Mouse (Mus musculus) ES-E14 (cell line): ENCODE measurements around the gene Med27. TPM values are rescaled to one million over a fixed set of nuclear protein-coding genes. Genes with fewer than 3 reads are reported as not detected.

Experiments used
- DNase-seq: peaks from one replicate; pipeline ENCODE4 v3.0.0-alpha.2; 2013; ENCODE audit warnings: low read depth, low spot score
- H3K27ac ChIP-seq: 2 replicates; pipeline ENCODE4 v1.5.1; 2012; ENCODE audit warnings: low read depth, mild to moderate bottlenecking, low read length, moderate library complexity, mixed read lengths; ENCODE audit not compliant: poor library complexity, insufficient read depth, severe bottlenecking
- H3K36me3 ChIP-seq: 2 replicates; pipeline ENCODE4 v1.6.1; 2012; ENCODE audit warnings: mild to moderate bottlenecking, low read length, moderate library complexity, mixed read lengths; ENCODE audit not compliant: control insufficient read depth, poor library complexity, insufficient read depth, severe bottlenecking
- H3K4me1 ChIP-seq, 2 experiments: fragments of 150-350 bp in 1 of 2; sonication (generic) in 1 of 2; 2 replicates each; pipeline ENCODE4 v1.6.1; 2012; ENCODE audit warnings: low read length in 2 of 2, mild to moderate bottlenecking in 1 of 2, mixed read lengths in 1 of 2; ENCODE audit not compliant: control insufficient read depth in 2 of 2, insufficient read depth in 2 of 2, poor library complexity in 1 of 2
- H3K4me3 ChIP-seq, 2 experiments: fragments of 150-350 bp in 1 of 2; sonication (generic) in 1 of 2; 2 replicates each; pipeline ENCODE4 v1.5.1; 2012; ENCODE audit warnings: low read length in 2 of 2, low read depth in 1 of 2, mild to moderate bottlenecking in 1 of 2, mixed read lengths in 1 of 2; ENCODE audit not compliant: insufficient read depth in 1 of 2, poor library complexity in 1 of 2, severe bottlenecking in 1 of 2
- H3K9ac ChIP-seq: 2 replicates; pipeline ENCODE4 v1.6.1; 2012; ENCODE audit warnings: low read depth, mild to moderate bottlenecking, low read length, mixed read lengths; ENCODE audit not compliant: poor library complexity, insufficient read depth, severe bottlenecking
- H3K9me3 ChIP-seq: fragments of 150-350 bp; sonication (generic); 2 replicates; pipeline ENCODE4 v1.6.1; 2012; ENCODE audit warnings: low read depth, mild to moderate bottlenecking, low read length; ENCODE audit not compliant: control insufficient read depth, insufficient read depth
- CHD2 ChIP-seq: IDR thresholded peaks from 2 replicates; pipeline ENCODE4 v1.6.1; 2014; ENCODE audit warnings: mild to moderate bottlenecking, low read depth, low read length, inconsistent platforms
- HCFC1 ChIP-seq: IDR thresholded peaks from 2 replicates; pipeline ENCODE4 v1.6.1; 2012; ENCODE audit warnings: low read length, inconsistent platforms, borderline replicate concordance; ENCODE audit not compliant: insufficient read depth
- MAFK ChIP-seq: IDR thresholded peaks from 2 replicates; pipeline ENCODE4 v1.6.1; 2014; ENCODE audit warnings: mild to moderate bottlenecking, low read depth, low read length, inconsistent platforms; ENCODE audit not compliant: insufficient read depth
- ZC3H11A ChIP-seq: IDR thresholded peaks from 2 replicates; pipeline ENCODE4 v1.6.1; 2012; ENCODE audit warnings: low read depth, mild to moderate bottlenecking, inconsistent platforms, low read length, borderline replicate concordance
- ZNF384 ChIP-seq: IDR thresholded peaks from 2 replicates; pipeline ENCODE4 v1.6.1; 2012; ENCODE audit warnings: low read depth, low read length, inconsistent platforms
- in situ Hi-C, 2 experiments: fragments of 600-800 bp; cut with MboI; formaldehyde crosslinking; loops; one replicate each; pipeline ENCODE4 v1.15.1; 2025; ENCODE audit warnings: low sequenced_read_pairs in 2 of 2, inconsistent platforms in 1 of 2; ENCODE audit not compliant: unreplicated experiment in 2 of 2
- total RNA-seq: library from RNA; depleted of rRNA; stranded (reverse); fragments of 300-350 nt; gene quantifications from 2 replicates; pipeline ENCODE4 v1.2.3, GENCODE M21; 2012

Med27 gene
- total RNA-seq, 1 experiment = 25.6 TPM

GRCm38 (mm10) chr2:29456631-29457320, 110.2 kb downstream of the Med27 start:
- in situ Hi-C loops = no loop called here
- no peak overlapping the region for H3K9ac ChIP-seq
- no peaks in the 10 kb centered on the region for H3K9me3 ChIP-seq
- no peak overlapping the region for H3K4me3 ChIP-seq
- peak overlapping the region; percentile 61; the same call in 1 of the 2 replicates for H3K27ac ChIP-seq
- no peak for DNase-seq
- peaks cover 24 to 31% of the 10 kb centered on the region in 2 experiments for H3K4me1 ChIP-seq
- TF ChIP-seq CHD2 (no peak), MAFK (no peak), HCFC1 (no peak), ZNF384 (no peak), ZC3H11A (no peak)
- H3K36me3 ChIP-seq = no peaks in the 10 kb centered on the region

- Histone ChIP-seq H3K4me3 (no peak overlapping the region), H3K36me3 (no peaks in the 10 kb centered on the region), H3K9me3 (no peaks in the 10 kb centered on the region), H3K4me1 (peaks cover 25 to 31% of the 10 kb centered on the region in 2 experiments), H3K9ac (no peak overlapping the region), H3K27ac (peak overlapping the region; percentile 72; the same call in 1 of the 2 replicates)
- TF ChIP-seq MAFK (peak; percentile 77), ZC3H11A (no peak)
- peak; percentile 30 for DNase-seq
- in situ Hi-C loops = no loop called here
Observed at GRCm38 (mm10) chr2:29457677-29458076, 111.1 kb downstream of the Med27 start.

GRCm38 (mm10) chr2:29458346-29458950, 111.8 kb downstream of the Med27 start:
- Histone ChIP-seq H3K4me1 (peaks cover 25 to 31% of the 10 kb centered on the region in 2 experiments), H3K9ac (no peak overlapping the region), H3K36me3 (no peaks in the 10 kb centered on the region), H3K9me3 (no peaks in the 10 kb centered on the region), H3K27ac (peak overlapping the region; percentile 72), H3K4me3 (no peak overlapping the region)
- no peak for DNase-seq
- no peak for TF ChIP-seq ZNF384
- TF ChIP-seq HCFC1 = no peak
- no peak for TF ChIP-seq ZC3H11A
- TF ChIP-seq CHD2 = no peak
- TF ChIP-seq MAFK = no peak
- in situ Hi-C loops = no loop called here

GRCm38 (mm10) chr2:29459648-29460047, 113.0 kb downstream of the Med27 start:
- Histone ChIP-seq H3K9ac (no peak overlapping the region), H3K36me3 (no peaks in the 10 kb centered on the region), H3K9me3 (no peaks in the 10 kb centered on the region), H3K27ac (no peak overlapping the region), H3K4me3 (no peak overlapping the region), H3K4me1 (peaks cover 25 to 31% of the 10 kb centered on the region in 2 experiments)
- DNase-seq = no peak
- no peak for TF ChIP-seq CHD2
- TF ChIP-seq ZNF384 = no peak
- TF ChIP-seq ZC3H11A = no peak
- TF ChIP-seq MAFK = no peak
- no peak for TF ChIP-seq HCFC1
- in situ Hi-C loops = no loop called here
